Mouse (Mus musculus) hindbrain, embryonic 14.5 days (tissue): ENCODE results near the gene Kcnk12. TPM values are rescaled to one million over a fixed set of nuclear protein-coding genes. Genes with fewer than 3 reads are reported as not detected.

Experiments
- ATAC-seq: fragments of 200-750 bp; cut with Nextera tagmentation; 2 replicates; pipeline ENCODE4 v1.8.0; 2017; ENCODE audit warnings: moderate number of reproducible peaks, mild to moderate bottlenecking, moderate TSS enrichment, moderate library complexity; ENCODE audit not compliant: low FRiP score
- DNase-seq: peaks from one replicate; pipeline ENCODE4 v3.0.0-alpha.2; 2015; ENCODE audit warnings: low spot score
- H3K27ac ChIP-seq: fragments of 300-500 bp; sonication (generic); 2 replicates; pipeline ENCODE4 v1.5.1; 2014; ENCODE audit warnings: mild to moderate bottlenecking, moderate library complexity
- H3K27me3 ChIP-seq: fragments of 300-500 bp; sonication (generic); 2 replicates; pipeline ENCODE4 v1.6.1; 2014; ENCODE audit warnings: mild to moderate bottlenecking, low read length, mixed read lengths; ENCODE audit not compliant: control insufficient read depth, insufficient read depth
- H3K36me3 ChIP-seq: fragments of 300-500 bp; sonication (generic); replicated peaks from 2 replicates; pipeline ENCODE4 v1.6.1; 2014; ENCODE audit not compliant: control insufficient read depth, insufficient read depth
- H3K4me1 ChIP-seq: fragments of 300-500 bp; sonication (generic); replicated peaks from 2 replicates; pipeline ENCODE4 v1.6.1; 2014; ENCODE audit warnings: antibody characterized with exemption, low read length, mixed read lengths; ENCODE audit not compliant: control insufficient read depth, insufficient read depth
- H3K4me2 ChIP-seq: fragments of 300-500 bp; sonication (generic); replicated peaks from 2 replicates; pipeline ENCODE4 v1.6.1; 2014; ENCODE audit warnings: mild to moderate bottlenecking, moderate library complexity
- H3K4me3 ChIP-seq: fragments of 300-500 bp; sonication (generic); replicated peaks from 2 replicates; pipeline ENCODE4 v1.5.1; 2014; ENCODE audit warnings: mild to moderate bottlenecking, low read length
- H3K9ac ChIP-seq: fragments of 300-500 bp; sonication (generic); 2 replicates; pipeline ENCODE4 v1.6.1; 2014
- H3K9me3 ChIP-seq: fragments of 300-500 bp; sonication (generic); 2 replicates; pipeline ENCODE4 v1.6.1; 2016; ENCODE audit warnings: low read length; ENCODE audit not compliant: control insufficient read depth
- WGBS: fragments of 180-500 bp; shearing (Covaris S2); extraction: QIAGEN DNeasy Blood & Tissue Kit; methylation state at CpG from one replicate; pipeline ENCODE4 v1.1.7; 2014; 5-methylcytosine and 5-hydroxymethylcytosine counted together
- polyA plus RNA-seq: library from polyadenylated mRNA; unstranded; fragments of >200 nt; fragmentation: Nextera tagmentation; extraction: Ambion mirVana; gene quantifications from 2 replicates; pipeline ENCODE4 v1.2.1, GENCODE M21; 2014

The Kcnk12 gene
- polyA plus RNA-seq, 1 experiment from 2014 or later = 1.1 TPM

- Histone ChIP-seq H3K4me3 (no peak overlapping the region), H3K4me1 (peaks cover 3% of the 10 kb centered on the region; the same call in 1 of the 2 replicates), H3K9me3 (no peaks in the 10 kb centered on the region), H3K36me3 (no peaks in the 10 kb centered on the region), H3K9ac (no peak overlapping the region), H3K27me3 (peaks cover 25% of the 10 kb centered on the region), H3K27ac (no peak overlapping the region), H3K4me2 (no peak overlapping the region)
- DNase-seq (no peak), ATAC-seq (no peak)
- 71% methylated on average over 7 of the region's 7 CpGs for WGBS
Observed at GRCm38 (mm10) chr17:87791517-87792098, 6.2 kb downstream of the Kcnk12 start.

GRCm38 (mm10) chr17:87790661-87791060 is 7.1 kb downstream of the Kcnk12 start:
- Histone ChIP-seq H3K27me3 (peaks cover 15% of the 10 kb centered on the region), H3K9me3 (no peaks in the 10 kb centered on the region), H3K27ac (no peak overlapping the region), H3K4me3 (no peak overlapping the region), H3K4me1 (no peaks in the 10 kb centered on the region), H3K4me2 (no peak overlapping the region), H3K36me3 (no peaks in the 10 kb centered on the region), H3K9ac (no peak overlapping the region)
- 97% methylated on average over 5 of the region's 5 CpGs for WGBS
- DNase-seq = no peak
- no peak for ATAC-seq

- H3K27ac ChIP-seq = no peak overlapping the region
- 79% methylated on average over 6 of the region's 6 CpGs for WGBS
- no peak for ATAC-seq
Observed at GRCm38 (mm10) chr17:87788216-87788615, 9.6 kb downstream of the Kcnk12 start.

GRCm38 (mm10) chr17:87787711-87788110 is 10.1 kb downstream of the Kcnk12 start:
- Histone ChIP-seq H3K4me2 (no peak overlapping the region), H3K36me3 (no peaks in the 10 kb centered on the region), H3K27ac (no peak overlapping the region), H3K9ac (no peak overlapping the region), H3K27me3 (no peaks in the 10 kb centered on the region), H3K4me1 (no peaks in the 10 kb centered on the region), H3K4me3 (no peak overlapping the region), H3K9me3 (no peaks in the 10 kb centered on the region)
- DNase-seq (no peak), ATAC-seq (no peak)
- 87% methylated on average over 4 of the region's 4 CpGs for WGBS

More at GRCm38 (mm10) chr17:87788216-87788615, 9.6 kb downstream of the Kcnk12 start:
- no peak for DNase-seq
- Histone ChIP-seq H3K4me2 (no peak overlapping the region), H3K36me3 (no peaks in the 10 kb centered on the region), H3K9me3 (no peaks in the 10 kb centered on the region), H3K4me1 (no peaks in the 10 kb centered on the region), H3K27me3 (no peaks in the 10 kb centered on the region), H3K4me3 (no peak overlapping the region), H3K9ac (no peak overlapping the region)

- Histone ChIP-seq H3K4me2 (no peak overlapping the region), H3K27ac (no peak overlapping the region), H3K27me3 (no peaks in the 10 kb centered on the region), H3K9me3 (no peaks in the 10 kb centered on the region), H3K4me1 (no peaks in the 10 kb centered on the region), H3K9ac (no peak overlapping the region), H3K4me3 (no peak overlapping the region), H3K36me3 (no peaks in the 10 kb centered on the region)
- DNase-seq = no peak
- WGBS = 95% methylated on average over 15 of the region's 15 CpGs
- no peak for ATAC-seq
Observed at GRCm38 (mm10) chr17:87785721-87786120, 12.1 kb downstream of the Kcnk12 start.

- no peaks in the 10 kb centered on the region for H3K4me1 ChIP-seq
- no peak overlapping the region for H3K9ac ChIP-seq
- no peak overlapping the region for H3K4me2 ChIP-seq
- H3K27me3 ChIP-seq = no peaks in the 10 kb centered on the region
- H3K27ac ChIP-seq = no peak overlapping the region
- DNase-seq = no peak
- no peaks in the 10 kb centered on the region for H3K36me3 ChIP-seq
- no peaks in the 10 kb centered on the region for H3K9me3 ChIP-seq
- WGBS = 87% methylated on average over 2 of the region's 2 CpGs
- H3K4me3 ChIP-seq = no peak overlapping the region
- ATAC-seq = no peak
Observed at GRCm38 (mm10) chr17:87784911-87785310, 12.9 kb downstream of the Kcnk12 start.

- no peak overlapping the region for H3K4me3 ChIP-seq
- H3K27ac ChIP-seq = no peak overlapping the region
- no peaks in the 10 kb centered on the region for H3K9me3 ChIP-seq
- no peaks in the 10 kb centered on the region for H3K4me1 ChIP-seq
- H3K36me3 ChIP-seq = no peaks in the 10 kb centered on the region
- H3K27me3 ChIP-seq = no peaks in the 10 kb centered on the region
- no peak for DNase-seq
- WGBS = 71% methylated on average over 14 of the region's 14 CpGs
- no peak overlapping the region for H3K9ac ChIP-seq
- no peak overlapping the region for H3K4me2 ChIP-seq
- ATAC-seq = no peak
Observed at GRCm38 (mm10) chr17:87784141-87784831, 13.5 kb downstream of the Kcnk12 start.

GRCm38 (mm10) chr17:87781244-87781643 is 16.6 kb downstream of the Kcnk12 start:
- Histone ChIP-seq H3K4me2 (no peak overlapping the region), H3K27ac (no peak overlapping the region), H3K9me3 (no peaks in the 10 kb centered on the region), H3K36me3 (no peaks in the 10 kb centered on the region), H3K27me3 (no peaks in the 10 kb centered on the region), H3K4me3 (no peak overlapping the region), H3K9ac (no peak overlapping the region), H3K4me1 (no peaks in the 10 kb centered on the region)
- ATAC-seq (no peak), DNase-seq (no peak)
- WGBS = 88% methylated on average over 5 of the region's 5 CpGs

GRCm38 (mm10) chr17:87780164-87780563 is 17.6 kb downstream of the Kcnk12 start:
- Histone ChIP-seq H3K36me3 (no peaks in the 10 kb centered on the region), H3K4me3 (no peak overlapping the region), H3K4me2 (no peak overlapping the region), H3K9me3 (no peaks in the 10 kb centered on the region), H3K27me3 (no peaks in the 10 kb centered on the region), H3K4me1 (no peaks in the 10 kb centered on the region), H3K9ac (no peak overlapping the region), H3K27ac (no peak overlapping the region)
- 57% methylated on average over 2 of the region's 2 CpGs for WGBS
- DNase-seq = no peak
- ATAC-seq = no peak
